Mouse (Mus musculus) heart, postnatal 0 days (tissue): ENCODE results near the gene Gng10. TPM values are rescaled to one million over a fixed set of nuclear protein-coding genes. Genes with fewer than 3 reads are reported as not detected.
A peak's percentile ranks its signal among the peaks of the same experiment; 100 is the strongest.

ENCODE experiments used
- ATAC-seq: fragments of 200-750 bp; cut with Nextera tagmentation; 2 replicates; pipeline ENCODE4 v1.8.0; 2017; ENCODE audit warnings: low read depth, moderate number of reproducible peaks, moderate library complexity; ENCODE audit not compliant: insufficient read depth
- DNase-seq: peaks from one replicate; pipeline ENCODE4 v3.0.0-alpha.2; 2016; ENCODE audit warnings: low spot score
- H3K27ac ChIP-seq: fragments of 300-500 bp; sonication (generic); 2 replicates; pipeline ENCODE4 v1.5.1; 2014; ENCODE audit warnings: low read depth, mild to moderate bottlenecking
- H3K27me3 ChIP-seq: fragments of 300-500 bp; sonication (generic); 2 replicates; pipeline ENCODE4 v1.6.1; 2014; ENCODE audit warnings: low read length, mixed read lengths; ENCODE audit not compliant: control insufficient read depth, insufficient read depth
- H3K36me3 ChIP-seq: fragments of 300-500 bp; sonication (generic); replicated peaks from 2 replicates; pipeline ENCODE4 v1.6.1; 2014; ENCODE audit warnings: low read length, mixed read lengths; ENCODE audit not compliant: control insufficient read depth, insufficient read depth
- H3K4me1 ChIP-seq: fragments of 300-500 bp; sonication (generic); 2 replicates; pipeline ENCODE4 v1.6.1; 2014; ENCODE audit warnings: antibody characterized with exemption; ENCODE audit not compliant: control insufficient read depth, insufficient read depth
- H3K4me2 ChIP-seq: fragments of 300-500 bp; sonication (generic); 2 replicates; pipeline ENCODE4 v1.6.1; 2014; ENCODE audit warnings: low read depth, mild to moderate bottlenecking, low read length, moderate library complexity
- H3K4me3 ChIP-seq: fragments of 300-500 bp; sonication (generic); 2 replicates; pipeline ENCODE4 v1.5.1; 2014; ENCODE audit warnings: low read depth, low read length
- H3K9ac ChIP-seq: fragments of 300-500 bp; sonication (generic); replicated peaks from 2 replicates; pipeline ENCODE4 v1.6.1; 2014; ENCODE audit warnings: low read depth, low read length, mixed read lengths
- H3K9me3 ChIP-seq: fragments of 300-500 bp; sonication (generic); replicated peaks from 2 replicates; pipeline ENCODE4 v1.6.1; 2016; ENCODE audit warnings: low read length; ENCODE audit not compliant: control insufficient read depth
- CTCF ChIP-seq: IDR thresholded peaks from 2 replicates; pipeline ENCODE4 v1.5.1; 2016; ENCODE audit warnings: antibody characterized with exemption, control low read depth, low read depth
- EP300 ChIP-seq: IDR thresholded peaks from 2 replicates; pipeline ENCODE4 v1.6.1; 2016; ENCODE audit warnings: antibody characterized with exemption, low read depth
- WGBS: fragments of 180-500 bp; shearing (Covaris S2); extraction: QIAGEN DNeasy Blood & Tissue Kit; methylation state at CpG from one replicate; pipeline ENCODE4 v1.1.7; 2014; 5-methylcytosine and 5-hydroxymethylcytosine counted together
- polyA plus RNA-seq: library from polyadenylated mRNA; unstranded; fragments of >200 nt; fragmentation: Nextera tagmentation; extraction: Ambion mirVana; gene quantifications from 2 replicates; pipeline ENCODE4 v1.2.1, GENCODE M21; 2015
- total RNA-seq: library from RNA; depleted of rRNA; stranded (reverse); fragments of >200 nt; gene quantifications from 2 replicates; pipeline ENCODE4 v1.2.3, GENCODE M21; 2014; ENCODE audit warnings: low replicate concordance; rRNA removed

Gene Gng10
- total RNA-seq = 16.7 and 34.2 TPM in 2 replicates
- 38.4 and 41.3 TPM in 2 replicates for polyA plus RNA-seq

DNA sequence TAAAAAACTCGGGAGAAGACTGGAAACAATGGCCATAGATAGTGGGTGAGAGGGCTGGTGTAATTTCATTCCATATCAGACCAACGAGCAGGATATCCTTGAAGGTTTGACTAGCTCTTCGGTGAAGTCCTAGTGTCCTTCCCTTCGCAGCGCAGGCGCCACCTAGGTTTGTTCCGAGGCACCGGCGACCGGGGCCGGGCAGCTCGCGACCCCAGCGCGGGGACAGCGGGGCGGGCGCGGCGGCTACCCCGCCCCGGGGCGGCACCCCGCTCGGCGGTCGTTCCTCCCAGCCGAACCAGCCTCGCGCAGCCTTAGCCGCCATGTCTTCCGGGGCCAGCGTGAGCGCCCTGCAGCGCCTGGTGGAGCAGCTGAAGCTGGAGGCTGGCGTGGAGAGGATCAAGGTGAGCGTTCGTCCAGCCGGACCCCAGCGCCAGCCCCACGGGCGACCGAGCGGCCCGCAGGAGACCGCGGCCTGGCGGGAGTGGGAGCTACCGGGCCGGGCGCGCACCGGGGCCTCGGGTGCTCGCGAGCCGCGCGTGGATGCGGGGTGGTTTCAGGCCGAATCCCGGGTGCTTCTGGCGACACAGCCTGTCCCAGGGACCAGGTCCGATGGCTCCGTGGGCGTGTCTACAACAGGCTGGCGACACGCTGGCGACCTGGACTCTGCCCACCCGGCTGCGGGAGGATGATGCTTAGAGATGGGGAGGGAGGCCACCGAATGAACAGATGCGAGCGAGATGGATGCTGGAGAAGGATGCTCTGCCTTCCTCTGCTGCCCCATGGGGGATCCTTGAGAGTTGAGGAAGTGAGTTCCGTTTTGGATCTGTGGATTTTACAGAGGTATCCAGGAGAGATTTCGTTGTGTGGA lies at the start of gene Gng10:
Gng10 (plus strand) TSS at position 171 of the 868 bp plus-strand sequence.
- H3K27ac ChIP-seq = peak within 1 kb of the TSS; percentile 49
- WGBS = 2% methylated on average over 76 of the region's 76 CpGs
- H3K4me1 ChIP-seq = no peaks in the 10 kb centered on the region
- peak; percentile 53 for DNase-seq
- peak within 1 kb of the TSS; percentile 78 for H3K4me3 ChIP-seq
- H3K9ac ChIP-seq = peak within 1 kb of the TSS; percentile 72
- peak within 1 kb of the TSS; percentile 86 for H3K4me2 ChIP-seq
- no peaks in the 10 kb centered on the region for H3K27me3 ChIP-seq
- no peaks in the 10 kb centered on the region for H3K9me3 ChIP-seq
- TF ChIP-seq CTCF = no peak
- TF ChIP-seq EP300 = no peak
- peak; percentile 92 for ATAC-seq
- H3K36me3 ChIP-seq = 0 out of 2 replicates have a peak, but pooled peaks cover 3% of the 10 kb centered on the region

DNA sequence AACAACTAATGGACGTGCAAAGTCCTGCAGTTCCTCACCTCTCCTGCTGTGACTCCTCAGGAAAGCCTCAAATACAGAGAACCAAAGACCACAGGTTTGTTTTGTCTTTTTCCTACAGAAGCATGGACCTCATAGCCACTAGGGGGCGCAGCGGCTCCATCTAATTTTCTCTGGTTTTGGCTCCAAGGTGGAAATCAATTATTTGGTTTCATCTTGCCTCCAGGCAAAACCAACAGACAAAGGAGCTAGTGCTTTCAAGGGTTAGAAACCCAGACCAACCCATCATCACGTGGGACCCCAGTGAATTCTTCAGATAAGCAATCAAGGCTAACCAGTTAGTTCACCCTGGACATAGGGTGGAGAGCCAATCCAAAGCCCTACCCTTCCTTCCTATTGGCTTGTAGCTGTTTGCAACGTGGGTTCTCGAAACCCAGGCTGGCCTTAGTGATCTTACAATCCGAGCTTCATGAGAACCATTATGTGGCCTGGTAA lies 49.7 kb upstream of the Gng10 start:
- Histone ChIP-seq H3K4me1 (peaks cover 3% of the 10 kb centered on the region; the same call in 1 of the 2 replicates), H3K9ac (no peak overlapping the region), H3K36me3 (no peaks in the 10 kb centered on the region), H3K4me2 (no peak overlapping the region), H3K4me3 (no peak overlapping the region), H3K9me3 (no peaks in the 10 kb centered on the region), H3K27me3 (no peaks in the 10 kb centered on the region), H3K27ac (no peak overlapping the region)
- ATAC-seq (no peak), DNase-seq (peak; percentile 36)
- TF ChIP-seq CTCF = peak; percentile 79
- no peak for TF ChIP-seq EP300
- WGBS = 15% methylated on average over 7 of the region's 7 CpGs

DNA sequence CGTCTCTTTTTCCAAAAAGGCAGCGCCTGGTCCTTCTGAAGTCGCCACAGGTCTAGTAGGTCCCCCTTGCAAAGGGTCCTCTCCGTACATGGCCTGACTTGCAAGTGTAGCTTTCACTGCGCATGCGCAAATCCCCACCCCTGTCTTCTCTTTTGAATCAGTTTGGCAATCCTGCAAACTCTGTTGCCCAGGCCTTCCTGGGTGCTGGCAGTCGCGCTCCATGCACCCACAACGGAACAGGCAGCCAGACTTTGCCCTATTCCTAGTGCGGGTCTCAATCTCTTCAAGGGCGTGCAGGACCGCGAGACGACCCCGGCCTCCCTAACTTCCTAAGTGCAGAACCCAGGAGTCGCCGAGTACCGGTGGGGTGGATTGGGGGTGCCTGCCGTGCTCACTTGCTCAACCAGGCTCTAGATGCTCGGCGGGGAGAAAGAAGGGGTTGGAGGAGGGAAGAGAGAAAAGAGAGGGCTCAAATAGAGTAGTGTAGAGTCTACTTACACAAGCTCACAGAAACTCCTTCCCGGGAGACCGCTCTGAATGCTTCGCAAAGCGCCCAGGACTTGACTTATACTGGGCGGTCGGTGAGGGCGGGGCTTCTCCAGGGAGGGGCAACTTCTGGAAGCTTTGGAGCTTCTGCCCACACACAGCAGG lies 48.2 kb upstream of the Gng10 start, which contains the start of gene Ptgr1:
Ptgr1 (minus strand) TSS at position 580 of the 651 bp plus-strand sequence.
- Histone ChIP-seq H3K4me3 (peak within 1 kb of the TSS; percentile 72), H3K27ac (peak within 1 kb of the TSS; percentile 40), H3K9ac (peak within 1 kb of the TSS; percentile 48), H3K9me3 (no peaks in the 10 kb centered on the region), H3K27me3 (no peaks in the 10 kb centered on the region), H3K4me1 (peaks cover 3% of the 10 kb centered on the region; the same call in 1 of the 2 replicates), H3K36me3 (no peaks in the 10 kb centered on the region), H3K4me2 (peak within 1 kb of the TSS; percentile 95)
- TF ChIP-seq CTCF (no peak), EP300 (no peak)
- ATAC-seq (peak; percentile 70), DNase-seq (peak; percentile 73)
- WGBS = 1% methylated on average over 28 of the region's 28 CpGs

DNA sequence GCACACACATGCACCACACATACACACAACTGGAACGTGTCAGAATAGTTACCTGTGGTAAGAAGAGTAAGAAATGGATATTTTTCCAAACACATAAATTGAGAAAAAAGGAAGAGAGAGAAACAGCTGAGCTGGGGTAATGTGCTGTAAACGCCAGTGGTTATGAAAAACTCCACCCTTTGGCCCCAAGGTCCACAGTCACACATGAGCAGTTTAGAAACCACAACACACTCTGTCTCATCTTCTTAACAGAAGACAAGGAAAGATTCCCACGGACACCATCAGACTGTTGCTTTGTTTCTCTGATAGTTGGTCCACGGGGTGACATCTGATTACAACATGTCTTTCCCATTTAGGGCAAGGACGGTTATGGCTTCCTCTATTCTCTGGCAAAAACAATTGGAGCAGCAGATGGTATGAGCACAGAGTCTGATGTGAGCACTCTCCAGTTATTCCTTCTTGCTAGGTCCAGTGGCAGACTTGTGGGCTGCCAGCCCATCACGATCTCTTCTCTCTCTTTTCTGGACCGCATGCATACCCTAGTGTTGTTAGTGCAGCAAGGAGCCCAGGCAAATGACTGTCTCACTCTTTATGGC lies 45.5 kb upstream of the Gng10 start:
- TF ChIP-seq CTCF (no peak), EP300 (no peak)
- Histone ChIP-seq H3K27me3 (no peaks in the 10 kb centered on the region), H3K4me1 (peaks cover 3% of the 10 kb centered on the region; the same call in 1 of the 2 replicates), H3K36me3 (no peaks in the 10 kb centered on the region), H3K9ac (no peak overlapping the region), H3K27ac (no peak overlapping the region), H3K4me3 (no peak overlapping the region), H3K9me3 (no peaks in the 10 kb centered on the region), H3K4me2 (no peak overlapping the region)
- 78% methylated on average over 7 of the region's 7 CpGs for WGBS
- DNase-seq (no peak), ATAC-seq (no peak)
